Mouse (Mus musculus) T-cell, adult 2 months (primary cell): ENCODE results near the gene Emc6.

ENCODE experiments used
- DNase-seq: peaks from one replicate; pipeline ENCODE4 v3.0.0; 2022; ENCODE audit warnings: low spot score

The Emc6 gene

GRCm38 (mm10) chr11:73176608-73177508 is at the start of gene Emc6, which contains the start of gene Tax1bp3:
Emc6 (minus strand) TSS chr11:73177037.
Tax1bp3 (plus strand) TSS chr11:73177083.
- DNase-seq, result peak; percentile 98

GRCm38 (mm10) chr11:73225856-73226255 is 49.0 kb upstream of the Emc6 start:
- no peak for DNase-seq

- DNase-seq, result peak; percentile 18
Measured at GRCm38 (mm10) chr11:73223966-73224365, 47.1 kb upstream of the Emc6 start.

GRCm38 (mm10) chr11:73222846-73223245 is 46.0 kb upstream of the Emc6 start:
- no peak for DNase-seq

- DNase-seq, result no peak
Measured at GRCm38 (mm10) chr11:73220651-73221050, 43.8 kb upstream of the Emc6 start.

GRCm38 (mm10) chr11:73219671-73220070 is 42.8 kb upstream of the Emc6 start:
- DNase-seq, result no peak

- DNase-seq, result no peak
Measured at GRCm38 (mm10) chr11:73213956-73214355, 37.1 kb upstream of the Emc6 start.

GRCm38 (mm10) chr11:73207621-73208020 is 30.8 kb upstream of the Emc6 start:
- DNase-seq, result peak; percentile 21

- no peak for DNase-seq
Measured at GRCm38 (mm10) chr11:73205194-73205593, 28.4 kb upstream of the Emc6 start.

GRCm38 (mm10) chr11:73203895-73204294 is 27.1 kb upstream of the Emc6 start:
- DNase-seq, result no peak

GRCm38 (mm10) chr11:73201597-73201996 is 24.8 kb upstream of the Emc6 start:
- DNase-seq, result no peak

- no peak for DNase-seq
Measured at GRCm38 (mm10) chr11:73201021-73201420, 24.2 kb upstream of the Emc6 start.

- peak; percentile 68 for DNase-seq
Measured at GRCm38 (mm10) chr11:73199879-73200278, 23.0 kb upstream of the Emc6 start.

- peak; percentile 93 for DNase-seq
Measured at GRCm38 (mm10) chr11:73199230-73199712, 22.4 kb upstream of the Emc6 start, which contains the start of gene Shpk. Shpk (plus strand) TSS chr11:73199460.

- peak; percentile 86 for DNase-seq
Measured at GRCm38 (mm10) chr11:73198603-73199229, 21.9 kb upstream of the Emc6 start, which contains the start of gene Ctns. Ctns (minus strand) TSS chr11:73199042.

- no peak for DNase-seq
Measured at GRCm38 (mm10) chr11:73198190-73198589, 21.4 kb upstream of the Emc6 start.

- DNase-seq, result no peak
Measured at GRCm38 (mm10) chr11:73194444-73194843, 17.6 kb upstream of the Emc6 start.

- DNase-seq, result no peak
Measured at GRCm38 (mm10) chr11:73193047-73193446, 16.2 kb upstream of the Emc6 start.

GRCm38 (mm10) chr11:73187231-73187630 is 10.4 kb upstream of the Emc6 start:
- no peak for DNase-seq

GRCm38 (mm10) chr11:73185872-73186615 is 9.2 kb upstream of the Emc6 start:
- DNase-seq, result no peak

GRCm38 (mm10) chr11:73177895-73178294 is 1.1 kb upstream of the Emc6 start:
- DNase-seq, result no peak

- no peak for DNase-seq
Measured at GRCm38 (mm10) chr11:73177509-73177875, 655 bp upstream of the Emc6 start.
